Mouse (Mus musculus) embryonic fibroblast, embryonic 13.5 days (primary cell): ENCODE results near the gene Hs3st5.

Experiments used
- CTCF ChIP-seq: IDR thresholded peaks from 2 replicates; pipeline ENCODE4 v1.5.1; 2011; ENCODE audit warnings: mild to moderate bottlenecking, control low read depth, low read length, moderate library complexity, borderline replicate concordance; ENCODE audit not compliant: insufficient read depth
- POLR2A ChIP-seq: IDR thresholded peaks from 2 replicates; pipeline ENCODE4 v1.6.1; 2011; ENCODE audit warnings: low read depth, mild to moderate bottlenecking, control low read depth, low read length, moderate library complexity

DNA sequence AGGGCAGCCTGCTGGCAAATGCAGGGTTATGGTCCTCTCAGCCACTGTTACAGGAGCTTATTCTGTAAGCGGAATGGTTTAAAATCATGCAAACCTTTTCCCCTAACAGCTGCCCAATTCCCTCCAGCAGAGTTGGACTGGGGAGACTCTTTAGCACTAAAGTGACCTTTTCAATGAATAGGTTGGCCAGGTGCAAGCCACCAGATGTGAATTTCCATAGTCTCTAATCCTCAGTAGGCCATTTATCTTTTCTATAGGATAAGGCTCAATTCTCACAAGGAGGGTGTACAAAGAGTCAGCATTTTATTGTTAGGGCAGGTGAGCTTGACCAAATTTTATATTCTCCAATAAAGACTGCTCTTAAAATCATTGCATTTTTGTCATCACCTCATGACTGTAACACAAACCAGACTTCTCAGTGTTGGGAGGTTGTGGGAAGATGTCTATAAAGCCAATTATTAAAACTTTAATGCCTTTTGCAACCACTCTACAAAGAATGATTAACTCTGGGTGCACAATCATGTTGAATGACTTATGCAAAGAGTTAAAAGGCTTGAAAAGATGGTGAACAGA, 21.8 kb upstream of the Hs3st5 start:
- TF ChIP-seq POLR2A, result no peak
- TF ChIP-seq CTCF, result no peak
